Mouse (Mus musculus) stomach, embryonic 16.5 days (tissue): ENCODE measurements around the gene Dbndd2. TPM values are rescaled to one million over a fixed set of nuclear protein-coding genes. Genes with fewer than 3 reads are reported as not detected.

ENCODE experiments used
- ATAC-seq: fragments of 200-750 bp; cut with Nextera tagmentation; 2 replicates; pipeline ENCODE4 v1.8.0; 2017; ENCODE audit warnings: moderate number of reproducible peaks, moderate TSS enrichment; ENCODE audit not compliant: insufficient read depth, low FRiP score
- H3K27ac ChIP-seq: fragments of 300-500 bp; sonication (generic); 2 replicates; pipeline ENCODE4 v1.5.1; 2014; ENCODE audit warnings: low read length
- H3K27me3 ChIP-seq: fragments of 300-500 bp; sonication (generic); 2 replicates; pipeline ENCODE4 v1.6.1; 2014; ENCODE audit warnings: low read length, control low read depth, mixed read lengths; ENCODE audit not compliant: control insufficient read depth, insufficient read depth
- H3K36me3 ChIP-seq: fragments of 300-500 bp; sonication (generic); 2 replicates; pipeline ENCODE4 v1.6.1; 2014; ENCODE audit warnings: low read length; ENCODE audit not compliant: control insufficient read depth, insufficient read depth
- H3K4me1 ChIP-seq: fragments of 300-500 bp; sonication (generic); 2 replicates; pipeline ENCODE4 v1.6.1; 2014; ENCODE audit warnings: low read length, control low read depth, mixed read lengths; ENCODE audit not compliant: control insufficient read depth, insufficient read depth
- H3K4me2 ChIP-seq: fragments of 300-500 bp; sonication (generic); 2 replicates; pipeline ENCODE4 v1.6.1; 2014; ENCODE audit warnings: low read depth, low read length, mixed read lengths
- H3K4me3 ChIP-seq: fragments of 300-500 bp; sonication (generic); replicated peaks from 2 replicates; pipeline ENCODE4 v1.5.1; 2014; ENCODE audit warnings: mild to moderate bottlenecking, low read length
- H3K9ac ChIP-seq: fragments of 300-500 bp; sonication (generic); 2 replicates; pipeline ENCODE4 v1.6.1; 2014; ENCODE audit warnings: low read length
- H3K9me3 ChIP-seq: fragments of 300-500 bp; sonication (generic); replicated peaks from 2 replicates; pipeline ENCODE4 v1.6.1; 2016; ENCODE audit warnings: low read length, control low read depth; ENCODE audit not compliant: control insufficient read depth
- WGBS: fragments of 180-500 bp; shearing (Covaris S2); extraction: QIAGEN DNeasy Blood & Tissue Kit; methylation state at CpG from one replicate; pipeline ENCODE4 v1.1.7; 2014; 5-methylcytosine and 5-hydroxymethylcytosine counted together
- polyA plus RNA-seq: library from polyadenylated mRNA; unstranded; fragments of >200 nt; fragmentation: Nextera tagmentation; extraction: Ambion mirVana; gene quantifications from 2 replicates; pipeline ENCODE4 v1.2.1, GENCODE M21; 2015

Dbndd2 gene
- polyA plus RNA-seq, 1 experiment from 2014 or later: 12.1 TPM

- 3% methylated on average over 3 of the region's 3 CpGs for WGBS
Measured at GRCm38 (mm10) chr2:164531169-164531568, 45.3 kb downstream of the Dbndd2 start.

GRCm38 (mm10) chr2:164534315-164534714, 48.4 kb downstream of the Dbndd2 start:
- Histone ChIP-seq H3K4me3 (no peak overlapping the region), H3K9me3 (no peaks in the 10 kb centered on the region), H3K27me3 (no peaks in the 10 kb centered on the region), H3K36me3 (no peaks in the 10 kb centered on the region), H3K27ac (no peak overlapping the region), H3K9ac (no peak overlapping the region), H3K4me1 (no peaks in the 10 kb centered on the region), H3K4me2 (no peak overlapping the region)
- 71% methylated on average over 10 of the region's 10 CpGs for WGBS
- ATAC-seq: no peak

More at GRCm38 (mm10) chr2:164531169-164531568, 45.3 kb downstream of the Dbndd2 start:
- peak; percentile 54; the same call in 1 of the 2 replicates for ATAC-seq
- H3K4me1 ChIP-seq: no peaks in the 10 kb centered on the region
- no peak overlapping the region for H3K4me2 ChIP-seq
- no peaks in the 10 kb centered on the region; the same call in 1 of the 2 replicates for H3K9me3 ChIP-seq
- no peak overlapping the region for H3K9ac ChIP-seq
- H3K4me3 ChIP-seq: no peak overlapping the region
- no peaks in the 10 kb centered on the region for H3K36me3 ChIP-seq
- no peak overlapping the region for H3K27ac ChIP-seq
- H3K27me3 ChIP-seq: no peaks in the 10 kb centered on the region

- H3K4me1 ChIP-seq: peaks cover 15% of the 10 kb centered on the region
- no peak overlapping the region for H3K4me2 ChIP-seq
- H3K27me3 ChIP-seq: no peaks in the 10 kb centered on the region
- no peak overlapping the region for H3K27ac ChIP-seq
- H3K9me3 ChIP-seq: no peaks in the 10 kb centered on the region
- H3K4me3 ChIP-seq: no peak overlapping the region
- H3K9ac ChIP-seq: no peak overlapping the region
- no peaks in the 10 kb centered on the region for H3K36me3 ChIP-seq
- no peak for ATAC-seq
- WGBS: 64% methylated on average over 4 of the region's 4 CpGs
Measured at GRCm38 (mm10) chr2:164537003-164537402, 51.1 kb downstream of the Dbndd2 start.

DNA sequence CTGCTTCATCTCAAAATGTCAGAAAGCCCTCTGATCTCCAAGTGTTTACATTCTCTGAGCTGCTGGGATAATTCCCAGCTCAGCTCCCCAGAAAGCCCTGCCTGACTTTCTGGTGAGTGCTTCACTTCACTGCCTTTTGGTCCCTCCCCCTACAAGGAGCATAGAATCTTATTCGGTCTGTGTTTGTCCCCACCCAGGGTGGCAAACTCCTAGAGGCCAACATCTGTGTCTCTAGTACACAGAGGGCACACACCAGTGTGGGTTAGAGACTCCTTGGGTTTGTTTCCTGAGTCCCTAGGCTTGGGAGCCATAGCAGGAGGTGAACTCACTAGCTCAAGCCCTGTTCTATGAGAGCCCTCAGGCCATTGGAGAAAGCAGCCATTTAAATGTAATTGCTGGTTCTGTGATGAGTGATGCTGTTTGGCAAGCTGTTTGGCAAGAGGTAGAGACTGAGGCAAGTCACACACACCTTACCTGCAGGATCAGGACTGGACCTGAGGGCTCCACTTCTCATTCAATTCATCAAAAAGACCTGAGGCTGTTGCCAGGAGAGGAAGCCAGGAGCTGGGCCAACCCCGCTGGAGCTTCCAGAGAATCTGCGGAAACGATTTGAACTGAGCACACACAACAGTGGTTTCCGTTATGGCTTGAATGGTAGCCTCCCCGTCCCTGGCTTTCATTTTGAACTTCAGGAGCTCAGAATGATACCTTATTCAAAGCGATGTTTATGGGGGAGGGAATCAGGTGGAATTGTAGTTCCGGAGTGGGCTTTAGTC, 54.9 kb downstream of the Dbndd2 start:
- Histone ChIP-seq H3K36me3 (no peaks in the 10 kb centered on the region), H3K4me3 (no peak overlapping the region), H3K27ac (peak overlapping the region; percentile 92), H3K4me1 (peaks cover 19% of the 10 kb centered on the region), H3K9me3 (no peaks in the 10 kb centered on the region), H3K9ac (no peak overlapping the region), H3K4me2 (peak overlapping the region; percentile 32; the same call in 1 of the 2 replicates), H3K27me3 (no peaks in the 10 kb centered on the region)
- ATAC-seq: peak; percentile 47; the same call in 1 of the 2 replicates
- WGBS: 33% methylated on average over 8 of the region's 8 CpGs

GRCm38 (mm10) chr2:164542132-164542531, 56.2 kb downstream of the Dbndd2 start:
- Histone ChIP-seq H3K4me1 (peaks cover 19% of the 10 kb centered on the region), H3K36me3 (no peaks in the 10 kb centered on the region), H3K9ac (no peak overlapping the region), H3K4me2 (no peak overlapping the region), H3K27ac (peak overlapping the region; percentile 43; the same call in 1 of the 2 replicates), H3K9me3 (no peaks in the 10 kb centered on the region), H3K4me3 (no peak overlapping the region), H3K27me3 (no peaks in the 10 kb centered on the region)
- WGBS: 49% methylated on average over 5 of the region's 5 CpGs
- ATAC-seq: 0 out of 2 replicates have a peak, but pooled peaks have one; percentile 10

- H3K4me1 ChIP-seq: peaks cover 19% of the 10 kb centered on the region
- H3K4me3 ChIP-seq: no peak overlapping the region
- H3K27ac ChIP-seq: no peak overlapping the region; the same call in 1 of the 2 replicates
- H3K36me3 ChIP-seq: no peaks in the 10 kb centered on the region
- no peaks in the 10 kb centered on the region for H3K9me3 ChIP-seq
- 75% methylated on average over 7 of the region's 7 CpGs for WGBS
- no peak for ATAC-seq
- no peak overlapping the region for H3K9ac ChIP-seq
- no peak overlapping the region for H3K4me2 ChIP-seq
- H3K27me3 ChIP-seq: no peaks in the 10 kb centered on the region
Measured at GRCm38 (mm10) chr2:164542598-164542997, 56.7 kb downstream of the Dbndd2 start.

Other genes starting within 250 kb of the Dbndd2 start
- gene Svs2, start 247.6 kb upstream of the Dbndd2 start, polyA plus RNA-seq: not detected in 2 replicates
- gene Svs3b, start 229.5 kb upstream of the Dbndd2 start, polyA plus RNA-seq: not detected in 2 replicates
- gene Svs4, start 207.6 kb upstream of the Dbndd2 start, polyA plus RNA-seq: not detected in 2 replicates
- gene Svs3a, start 196.8 kb upstream of the Dbndd2 start, polyA plus RNA-seq: not detected in 2 replicates
- not detected in 2 replicates for gene Svs6, start 169.4 kb upstream of the Dbndd2 start, polyA plus RNA-seq
- not detected in 2 replicates for gene Svs5, start 153.4 kb upstream of the Dbndd2 start, polyA plus RNA-seq
- gene Slpi, start 97.0 kb upstream of the Dbndd2 start, polyA plus RNA-seq: 35.5 and 46.1 TPM in 2 replicates
- 41.3 and 45.2 TPM in 2 replicates for gene Rbpjl, start 83.0 kb upstream of the Dbndd2 start, polyA plus RNA-seq
- gene Matn4, start 80.9 kb upstream of the Dbndd2 start, polyA plus RNA-seq: 6.4 and 8.9 TPM in 2 replicates
- 150 and 173 TPM in 2 replicates for gene Sdc4, start 42.2 kb upstream of the Dbndd2 start, polyA plus RNA-seq
- 48.1 and 49.4 TPM in 2 replicates for gene Sys1, start 29.1 kb upstream of the Dbndd2 start, polyA plus RNA-seq
- 17.2 and 19.2 TPM in 2 replicates for gene Gm20458, start 25.1 kb upstream of the Dbndd2 start, polyA plus RNA-seq
- not detected in 2 replicates for gene Trp53tg5, start 12.4 kb upstream of the Dbndd2 start, polyA plus RNA-seq
- 69.6 and 72.9 TPM in 2 replicates for gene Pigt, start 11.4 kb downstream of the Dbndd2 start, polyA plus RNA-seq
- 155 and 197 TPM in 2 replicates for gene Wfdc2, start 76.3 kb downstream of the Dbndd2 start, polyA plus RNA-seq
- gene Spint3, start 87.4 kb downstream of the Dbndd2 start, polyA plus RNA-seq: not detected in 2 replicates
- gene Wfdc6a, start 99.3 kb downstream of the Dbndd2 start, polyA plus RNA-seq: 1.3 and 2.2 TPM in 2 replicates
- gene Eppin, start 107.5 kb downstream of the Dbndd2 start, polyA plus RNA-seq: not detected in 2 replicates
- gene Wfdc6b, start 127.4 kb downstream of the Dbndd2 start, polyA plus RNA-seq: not detected in 2 replicates
- gene Wfdc8, start 127.5 kb downstream of the Dbndd2 start, polyA plus RNA-seq: not detected in 2 replicates
- not detected in 2 replicates for gene Wfdc16, start 152.7 kb downstream of the Dbndd2 start, polyA plus RNA-seq
- gene Wfdc10, start 169.9 kb downstream of the Dbndd2 start, polyA plus RNA-seq: 0.79 TPM in 1 of 2 replicates, not detected in the other
- not detected in 2 replicates for gene Wfdc9, start 170.5 kb downstream of the Dbndd2 start, polyA plus RNA-seq
- gene Wfdc11, start 188.0 kb downstream of the Dbndd2 start, polyA plus RNA-seq: not detected in 2 replicates
- 4.2 and 5.5 TPM in 2 replicates for gene Wfdc13, start 199.0 kb downstream of the Dbndd2 start, polyA plus RNA-seq
- gene Spint4, start 212.4 kb downstream of the Dbndd2 start, polyA plus RNA-seq: not detected in 2 replicates
- gene Spint5, start 229.2 kb downstream of the Dbndd2 start, polyA plus RNA-seq: not detected in 2 replicates